Mouse (Mus musculus) hindbrain, embryonic 11.5 days (tissue): ENCODE data around the gene Morn2. TPM values are rescaled to one million over a fixed set of nuclear protein-coding genes. Genes with fewer than 3 reads are reported as not detected.
"Not testable (repeated sequence)": the region's sequence is repeated elsewhere in the genome, so short reads cannot be mapped to it uniquely, and the experiment has no call there.

Source experiments
- ATAC-seq: fragments of 200-750 bp; cut with Nextera tagmentation; 2 replicates; pipeline ENCODE4 v1.8.0; 2017; ENCODE audit warnings: mild to moderate bottlenecking, moderate TSS enrichment, moderate library complexity; ENCODE audit not compliant: low FRiP score
- DNase-seq: peaks from one replicate; pipeline ENCODE4 v3.0.0-alpha.2; 2015; ENCODE audit warnings: low spot score
- H3K27ac ChIP-seq: fragments of 300-500 bp; sonication (generic); 2 replicates; pipeline ENCODE4 v1.5.1; 2014; ENCODE audit warnings: mild to moderate bottlenecking, low read depth, low read length
- H3K27me3 ChIP-seq: fragments of 300-500 bp; sonication (generic); 2 replicates; pipeline ENCODE4 v1.6.1; 2014; ENCODE audit warnings: mild to moderate bottlenecking, low read length, moderate library complexity, mixed read lengths; ENCODE audit not compliant: control insufficient read depth, insufficient read depth
- H3K36me3 ChIP-seq: fragments of 300-500 bp; sonication (generic); 2 replicates; pipeline ENCODE4 v1.6.1; 2014; ENCODE audit warnings: mild to moderate bottlenecking, low read length, moderate library complexity, mixed read lengths; ENCODE audit not compliant: control insufficient read depth, insufficient read depth
- H3K4me1 ChIP-seq: fragments of 300-500 bp; sonication (generic); replicated peaks from 2 replicates; pipeline ENCODE4 v1.6.1; 2014; ENCODE audit warnings: low read length, mixed read lengths; ENCODE audit not compliant: control insufficient read depth, insufficient read depth
- H3K4me2 ChIP-seq: fragments of 300-500 bp; sonication (generic); replicated peaks from 2 replicates; pipeline ENCODE4 v1.6.1; 2014; ENCODE audit warnings: mild to moderate bottlenecking, low read depth, low read length
- H3K4me3 ChIP-seq: fragments of 300-500 bp; sonication (generic); 2 replicates; pipeline ENCODE4 v1.5.1; 2014; ENCODE audit warnings: low read depth, low read length
- H3K9ac ChIP-seq: fragments of 300-500 bp; sonication (generic); 2 replicates; pipeline ENCODE4 v1.6.1; 2014; ENCODE audit warnings: low read depth, low read length
- H3K9me3 ChIP-seq: fragments of 300-500 bp; sonication (generic); 2 replicates; pipeline ENCODE4 v1.6.1; 2016; ENCODE audit warnings: low read length; ENCODE audit not compliant: control insufficient read depth
- WGBS: fragments of 180-500 bp; shearing (Covaris S2); extraction: QIAGEN DNeasy Blood & Tissue Kit; methylation state at CpG from one replicate; pipeline ENCODE4 v1.1.7; 2014; 5-methylcytosine and 5-hydroxymethylcytosine counted together
- polyA plus RNA-seq: library from polyadenylated mRNA; unstranded; fragments of >200 nt; fragmentation: Nextera tagmentation; extraction: Ambion mirVana; gene quantifications from 2 replicates; pipeline ENCODE4 v1.2.1, GENCODE M21; 2014

Gene Morn2
- 32.0 and 38.6 TPM in 2 replicates for polyA plus RNA-seq

DNA sequence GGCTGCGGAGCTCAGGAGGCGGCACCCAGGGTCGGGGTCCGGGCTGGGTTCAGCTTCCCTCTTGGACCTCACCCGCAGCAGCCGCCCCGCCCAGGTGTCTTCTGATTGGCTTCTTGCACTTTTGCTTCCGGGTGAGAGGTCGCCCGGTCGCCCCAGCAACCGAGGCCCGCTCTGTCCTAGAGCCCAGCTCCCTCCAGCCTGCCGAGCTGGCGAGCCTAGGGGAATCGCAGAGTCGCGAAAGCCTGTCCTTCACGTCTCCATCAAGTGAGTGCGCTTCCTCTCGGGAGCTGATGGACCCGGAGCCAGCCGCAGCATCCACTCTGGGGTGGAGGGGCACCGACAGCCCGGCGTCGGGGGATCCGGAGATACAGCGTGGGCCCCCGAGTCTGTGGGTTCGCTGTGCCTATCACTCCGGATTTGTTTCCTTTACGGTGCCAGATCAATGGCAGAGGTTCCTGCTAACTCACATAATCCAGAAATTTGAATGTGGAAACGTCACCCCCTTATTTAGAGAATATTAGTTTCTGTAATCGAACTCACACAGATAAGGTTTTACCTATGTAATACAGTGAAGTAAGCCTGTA, at the start of gene Morn2, which contains the start of gene Dhx57:
TSS of gene Morn2 (plus strand) at position 130 of the 584 bp plus-strand sequence.
TSS of gene Dhx57 (minus strand) at position 403 of the 584 bp plus-strand sequence.
- Histone ChIP-seq H3K9me3 (no peaks in the 10 kb centered on the region), H3K36me3 (no peaks in the 10 kb centered on the region), H3K9ac (peak within 1 kb of the TSS; percentile 65), H3K4me1 (no peaks in the 10 kb centered on the region; the same call in 1 of the 2 replicates), H3K4me3 (peak within 1 kb of the TSS; percentile 87), H3K27ac (peak within 1 kb of the TSS; percentile 83), H3K4me2 (peak within 1 kb of the TSS; percentile 48), H3K27me3 (no peaks in the 10 kb centered on the region)
- DNase-seq, result peak; percentile 98
- peak; percentile 99 for ATAC-seq
- under 1% methylated on average over 34 of the region's 35 CpGs for WGBS

DNA sequence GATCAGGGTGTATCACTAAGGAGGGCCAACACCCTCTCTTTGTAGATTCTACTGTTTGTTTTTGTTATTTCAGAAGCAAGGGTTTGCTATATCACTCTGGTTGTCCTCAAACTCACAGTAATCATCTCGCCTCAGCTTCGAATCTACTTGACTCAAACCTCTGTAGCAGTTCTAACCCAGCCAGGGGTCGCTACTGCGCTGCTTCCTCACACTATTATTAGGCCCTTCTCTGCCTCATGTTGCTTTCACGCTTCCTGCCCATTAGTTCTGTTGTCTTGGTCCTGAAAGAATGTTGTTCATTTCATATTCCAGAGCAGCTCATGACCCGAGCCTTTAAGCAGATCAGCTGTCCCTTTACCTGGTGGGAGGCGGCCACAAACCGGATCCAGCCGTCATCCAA, 48.4 kb upstream of the Morn2 start:
- no peak overlapping the region for H3K4me3 ChIP-seq
- ATAC-seq (no peak), DNase-seq (no peak)
- no peaks in the 10 kb centered on the region for H3K9me3 ChIP-seq
- no peak overlapping the region for H3K4me2 ChIP-seq
- H3K9ac ChIP-seq, result no peak overlapping the region
- WGBS, result 89% methylated on average over 9 of the region's 9 CpGs
- H3K36me3 ChIP-seq, result peaks cover 4% of the 10 kb centered on the region
- H3K4me1 ChIP-seq, result no peaks in the 10 kb centered on the region
- no peaks in the 10 kb centered on the region for H3K27me3 ChIP-seq
- H3K27ac ChIP-seq, result no peak overlapping the region

DNA sequence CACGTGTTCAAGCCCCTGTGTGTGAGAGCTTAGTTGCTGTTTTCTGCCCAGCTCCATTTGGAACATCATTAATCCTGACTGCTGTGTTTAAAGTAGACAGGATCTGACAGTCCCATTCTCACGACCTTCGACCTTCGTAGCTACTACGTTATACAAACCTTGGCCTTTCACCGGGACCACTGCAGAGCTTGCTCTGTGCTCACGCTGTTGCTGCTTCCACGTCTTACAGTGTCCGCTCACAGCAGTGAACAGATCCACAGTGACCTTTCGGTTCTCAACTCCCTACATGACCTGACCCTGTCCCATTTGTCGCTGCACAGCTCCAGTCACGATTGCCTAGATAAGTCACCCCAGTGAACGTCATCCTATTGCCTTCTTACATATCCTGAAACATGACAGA, 46.9 kb upstream of the Morn2 start:
- no peak for ATAC-seq
- no peaks in the 10 kb centered on the region for H3K9me3 ChIP-seq
- WGBS, result 55% methylated on average over 13 of the region's 13 CpGs
- no peak overlapping the region for H3K4me3 ChIP-seq
- no peaks in the 10 kb centered on the region for H3K4me1 ChIP-seq
- H3K27me3 ChIP-seq, result no peaks in the 10 kb centered on the region
- peaks cover 4% of the 10 kb centered on the region for H3K36me3 ChIP-seq
- DNase-seq, result no peak
- no peak overlapping the region for H3K4me2 ChIP-seq
- H3K9ac ChIP-seq, result no peak overlapping the region
- no peak overlapping the region for H3K27ac ChIP-seq

DNA sequence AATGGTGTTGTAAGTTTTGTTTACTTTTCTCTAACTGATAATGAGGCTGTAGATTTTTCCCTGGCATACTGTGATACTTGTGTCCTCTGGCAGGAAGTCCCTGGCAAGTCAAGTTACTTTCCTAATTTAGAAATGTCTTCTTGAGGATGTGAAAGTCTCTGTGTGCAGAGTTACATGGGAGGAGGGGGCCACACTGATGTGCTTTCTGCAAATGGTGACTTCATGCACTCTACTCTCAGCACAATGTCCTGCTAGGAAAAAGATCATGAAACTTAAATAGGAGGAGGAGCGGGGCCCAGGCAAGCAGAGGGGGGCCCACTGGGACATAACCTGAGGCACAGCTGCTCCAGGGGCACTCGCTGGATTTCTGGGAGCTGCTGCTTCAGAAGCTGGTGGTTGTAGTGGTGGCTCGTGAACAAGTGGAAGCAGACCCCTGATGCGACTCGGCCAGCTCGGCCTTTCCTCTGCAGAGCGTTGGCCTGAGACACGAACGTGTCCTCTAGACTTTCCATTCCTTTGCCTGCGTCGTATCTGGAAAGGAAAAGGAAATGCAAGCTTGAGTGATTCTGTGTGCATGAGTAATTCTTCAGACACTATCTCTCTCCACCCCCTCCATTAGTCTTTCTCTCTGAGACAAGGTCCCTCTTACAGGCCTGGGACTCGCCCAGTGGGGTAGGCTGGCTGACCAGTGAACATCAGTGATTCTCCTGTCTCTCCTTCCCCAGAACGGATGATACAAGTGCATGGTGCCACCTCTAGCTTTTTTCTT, 37.1 kb upstream of the Morn2 start:
- H3K4me1 ChIP-seq, result no peaks in the 10 kb centered on the region
- H3K4me3 ChIP-seq, result no peak overlapping the region
- peaks cover 17% of the 10 kb centered on the region for H3K36me3 ChIP-seq
- H3K4me2 ChIP-seq, result no peak overlapping the region
- H3K9ac ChIP-seq, result no peak overlapping the region
- ATAC-seq (no peak), DNase-seq (no peak)
- no peaks in the 10 kb centered on the region for H3K9me3 ChIP-seq
- H3K27me3 ChIP-seq, result no peaks in the 10 kb centered on the region
- 79% methylated on average over 13 of the region's 13 CpGs for WGBS
- H3K27ac ChIP-seq, result no peak overlapping the region

DNA sequence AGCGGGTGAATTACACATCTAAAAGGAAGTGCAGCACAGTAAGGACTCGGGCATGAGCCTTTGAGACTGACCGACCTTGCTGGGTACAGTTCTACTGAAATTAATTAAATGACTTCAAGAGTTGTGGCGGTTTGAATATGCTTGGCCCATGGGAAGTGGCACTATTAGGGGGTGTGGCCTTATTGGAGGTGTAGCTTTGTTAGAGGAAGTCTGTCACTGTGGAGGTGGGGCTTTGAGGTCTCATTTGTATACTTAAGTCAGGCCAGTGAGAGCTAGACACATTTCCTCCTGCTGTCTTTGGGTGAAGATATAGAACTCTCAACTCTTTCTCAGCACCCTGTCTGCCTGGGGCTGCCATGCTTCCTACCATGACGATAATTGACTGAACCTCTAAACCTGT, 35.6 kb upstream of the Morn2 start:
- peaks cover 12% of the 10 kb centered on the region for H3K36me3 ChIP-seq
- WGBS, result 98% methylated on average over 5 of the region's 5 CpGs
- no peaks in the 10 kb centered on the region for H3K9me3 ChIP-seq
- no peaks in the 10 kb centered on the region for H3K4me1 ChIP-seq
- H3K27me3 ChIP-seq, result no peaks in the 10 kb centered on the region
- no peak overlapping the region for H3K4me2 ChIP-seq
- H3K9ac ChIP-seq, result no peak overlapping the region
- DNase-seq, result no peak
- H3K27ac ChIP-seq, result no peak overlapping the region
- H3K4me3 ChIP-seq, result no peak overlapping the region
- ATAC-seq, result no peak

DNA sequence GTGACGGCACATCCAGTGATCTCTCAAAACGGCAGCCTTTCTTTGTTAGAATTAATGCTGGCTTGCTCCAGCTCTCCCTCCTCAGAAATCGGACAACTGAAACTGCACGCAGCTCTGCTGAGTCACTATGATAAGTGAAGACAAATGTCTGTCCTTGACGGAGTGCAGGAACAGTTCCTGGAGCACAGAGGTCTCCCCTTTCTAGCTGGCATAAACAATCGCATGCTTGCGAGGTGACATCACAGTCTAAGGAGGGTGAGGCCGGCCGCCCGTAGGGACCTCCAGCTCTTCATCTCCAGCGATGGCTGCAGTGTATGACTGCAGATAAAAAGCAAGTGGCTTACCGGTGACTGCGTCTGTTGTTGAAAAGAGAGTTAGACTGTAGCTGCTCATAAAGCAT, 34.8 kb upstream of the Morn2 start:
- H3K36me3 ChIP-seq, result peaks cover 8% of the 10 kb centered on the region; the same call in 1 of the 2 replicates
- peak; percentile 10 for DNase-seq

DNA sequence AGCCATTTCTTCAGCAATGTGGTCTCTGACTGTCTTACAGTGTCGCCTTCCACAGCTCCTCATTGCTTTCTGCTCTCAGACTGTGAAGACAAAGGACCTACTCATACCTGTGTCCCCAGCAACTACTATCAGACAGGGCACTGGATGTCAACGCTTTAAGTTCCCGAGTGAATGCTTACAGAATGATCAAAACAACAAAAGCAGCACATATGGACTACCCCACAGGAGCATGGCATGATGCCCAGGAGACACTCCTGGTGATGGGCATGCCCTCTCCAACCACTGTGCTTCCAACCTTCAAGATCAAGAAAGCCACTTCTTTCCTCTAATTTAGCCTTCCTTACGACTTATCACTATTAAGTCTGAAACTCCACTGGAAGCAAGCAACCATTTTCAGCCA, 22.9 kb upstream of the Morn2 start:
- DNase-seq, result no peak
- no peak overlapping the region for H3K4me3 ChIP-seq
- peaks cover 3% of the 10 kb centered on the region; the same call in 1 of the 2 replicates for H3K36me3 ChIP-seq
- H3K9ac ChIP-seq, result no peak overlapping the region
- H3K27ac ChIP-seq, result no peak overlapping the region
- 96% methylated on average over 4 of the region's 4 CpGs for WGBS
- no peaks in the 10 kb centered on the region for H3K9me3 ChIP-seq
- no peaks in the 10 kb centered on the region for H3K4me1 ChIP-seq
- H3K4me2 ChIP-seq, result no peak overlapping the region
- ATAC-seq, result no peak
- H3K27me3 ChIP-seq, result no peaks in the 10 kb centered on the region

More for the DNA sequence above, 34.8 kb upstream of the Morn2 start:
- no peak for ATAC-seq
- H3K4me3 ChIP-seq, result no peak overlapping the region
- H3K27me3 ChIP-seq, result no peaks in the 10 kb centered on the region
- no peaks in the 10 kb centered on the region for H3K9me3 ChIP-seq
- no peaks in the 10 kb centered on the region for H3K4me1 ChIP-seq
- no peak overlapping the region for H3K9ac ChIP-seq
- 75% methylated on average over 13 of the region's 13 CpGs for WGBS
- no peak overlapping the region for H3K27ac ChIP-seq
- H3K4me2 ChIP-seq, result no peak overlapping the region

DNA sequence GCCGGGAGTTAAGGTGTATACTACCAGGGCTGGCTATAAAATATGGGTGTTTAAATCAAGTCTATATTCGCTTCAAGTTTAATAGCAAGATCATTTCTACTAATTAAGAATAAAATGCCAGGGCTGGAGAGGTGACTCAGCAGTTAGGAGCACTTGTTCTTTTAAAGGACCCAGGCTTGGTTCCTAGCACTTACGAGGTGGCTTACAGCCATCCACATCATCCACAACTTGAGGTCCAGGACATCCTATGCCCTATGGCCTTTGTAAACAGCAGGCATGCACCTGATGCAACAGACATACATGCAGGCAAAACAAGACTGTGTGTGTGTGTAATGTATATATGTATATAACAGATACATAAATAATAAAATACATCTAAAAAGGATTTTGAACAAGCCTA, 21.9 kb upstream of the Morn2 start:
- Histone ChIP-seq H3K9ac (no peak overlapping the region), H3K9me3 (no peaks in the 10 kb centered on the region), H3K4me2 (no peak overlapping the region), H3K27me3 (no peaks in the 10 kb centered on the region), H3K4me1 (no peaks in the 10 kb centered on the region), H3K36me3 (peaks cover 3% of the 10 kb centered on the region; the same call in 1 of the 2 replicates), H3K27ac (no peak overlapping the region), H3K4me3 (no peak overlapping the region)
- WGBS, result 97% methylated on average over 3 of the region's 3 CpGs
- ATAC-seq (no peak), DNase-seq (no peak)

DNA sequence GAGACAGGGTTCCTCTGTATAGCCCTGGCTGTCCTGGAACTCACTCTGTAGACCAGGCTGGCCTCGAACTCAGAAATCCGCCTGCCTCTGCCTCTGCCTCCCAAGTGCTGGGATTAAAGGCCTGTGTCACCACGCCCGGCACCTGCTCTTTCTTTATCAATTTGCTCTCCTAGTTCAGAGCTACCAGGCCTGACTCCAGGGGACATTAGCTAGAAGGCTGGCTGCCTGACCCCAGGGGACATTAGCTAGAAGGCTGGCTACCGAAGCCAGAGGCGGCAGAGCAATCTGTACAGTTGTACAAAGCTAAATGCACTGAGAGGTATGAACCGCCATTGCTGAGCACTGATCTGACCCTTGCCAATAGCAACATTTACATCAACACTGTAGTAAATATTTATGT, 19.4 kb upstream of the Morn2 start:
- not testable (repeated sequence) for H3K4me3 ChIP-seq, H3K36me3 ChIP-seq, H3K4me2 ChIP-seq, H3K27ac ChIP-seq, H3K27me3 ChIP-seq, H3K9ac ChIP-seq, DNase-seq, H3K9me3 ChIP-seq, H3K4me1 ChIP-seq, ATAC-seq
- WGBS, result 94% methylated on average over 7 of the region's 7 CpGs
